ENCODE assay signal across 13 mouse cellular contexts in the genomic region with DNA sequence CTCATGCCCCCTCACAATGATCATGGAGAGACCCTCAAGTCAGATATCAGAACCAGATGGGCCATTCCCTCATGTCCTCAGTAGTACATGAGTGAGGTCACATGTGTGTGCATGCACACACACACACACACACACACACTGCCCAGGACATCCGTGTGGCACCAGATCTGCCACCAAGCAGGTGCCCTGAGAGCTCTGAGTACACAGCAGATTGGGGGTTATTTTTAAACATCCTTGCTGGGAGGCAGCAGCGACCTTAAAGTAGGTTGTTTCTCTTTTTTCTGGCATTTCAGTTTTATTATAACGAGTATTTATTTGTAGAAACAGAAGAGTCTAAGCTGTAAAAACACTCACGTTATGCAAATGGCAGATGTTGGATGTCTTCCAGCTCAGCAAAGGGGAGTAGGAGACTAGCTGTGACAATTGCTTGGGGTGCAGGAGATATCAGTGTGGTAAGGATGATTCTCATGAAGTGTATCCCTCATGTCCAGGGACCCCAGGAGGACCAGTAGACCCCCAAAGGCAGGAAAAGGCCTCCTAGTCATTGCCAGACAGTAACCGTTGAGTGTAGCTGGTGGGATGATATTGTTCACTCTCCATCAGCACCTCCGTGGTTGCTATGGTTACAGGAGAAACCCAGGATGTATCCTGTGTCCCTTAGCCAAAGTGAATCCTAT. TPM values are rescaled to one million over a fixed set of nuclear protein-coding genes. Genes with fewer than 3 reads are reported as not detected.
DNase-seq lines count a peak whose midpoint lies in the region; ATAC-seq lines count a peak whose summit lies in the region.
"Had no signal": no experiment of that assay in that cellular context is flagged by ENCODE, and none has a peak within 500 bp of the region (broad histone marks: within the 10 kb centered on the region; RNA-seq: fewer than 3 reads in every experiment).

No protein-coding gene starts in this region.

- no peaks in the 10 kb centered on the region for H3K9me3 ChIP-seq in heart, embryonic 12.5 days (replicated peaks)
- H3K9me3 ChIP-seq: embryonic facial prominence, embryonic 15.5 days; hindbrain, embryonic 15.5 days had no signal

- 66% methylated on average over 6 of the region's 6 CpGs for WGBS in heart, embryonic 12.5 days

- H3K27ac ChIP-seq in heart, embryonic 12.5 days (ENCODE audit: poor library complexity, severe bottlenecking) = no peak overlapping the region
- H3K27ac ChIP-seq: embryonic facial prominence, embryonic 15.5 days; hindbrain, embryonic 15.5 days; stomach, postnatal 0 days had no signal

- H3K4me2 ChIP-seq in heart, embryonic 12.5 days = no peak overlapping the region
- H3K4me2 ChIP-seq: embryonic facial prominence, embryonic 15.5 days; hindbrain, embryonic 15.5 days had no signal

- peak; percentile 62 for ATAC-seq in frontal cortex, adult (ENCODE audit: low TSS enrichment)
- ATAC-seq in erythroblast, adult 5-6 weeks (replicated peaks; ENCODE audit: low FRiP score, poor library complexity, severe bottlenecking) = no peak
- no peak for ATAC-seq in heart, embryonic 12.5 days (ENCODE audit: insufficient number of reproducible peaks, low FRiP score)

- peak; percentile 48 for DNase-seq in left cerebral cortex, adult 11 months (ENCODE audit: low spot score)
- DNase-seq in left cerebral cortex, postnatal 4 days = no peak
- peak; percentile 40 to 83 for DNase-seq in left cerebral cortex, adult 8-10 months (ENCODE audit: low spot score in 2 of 2)
- peak; percentile 8 for DNase-seq in splenic B cell, adult 2 months (ENCODE audit: low read depth, low spot score)
- DNase-seq: heart, adult 18-20 months; kidney, postnatal 36 days had no signal

- H3K9ac ChIP-seq in heart, embryonic 12.5 days = no peak overlapping the region
- H3K9ac ChIP-seq: embryonic facial prominence, embryonic 15.5 days; hindbrain, embryonic 15.5 days had no signal

- H3K4me3 ChIP-seq in heart, embryonic 12.5 days = no peak overlapping the region
- H3K4me3 ChIP-seq: embryonic facial prominence, embryonic 15.5 days; hindbrain, embryonic 15.5 days had no signal

- no peaks in the 10 kb centered on the region for H3K27me3 ChIP-seq in splenic B cell, adult 2 months (ENCODE audit: control insufficient read depth, insufficient read depth, low read length, poor library complexity, severe bottlenecking)
- no peaks in the 10 kb centered on the region for H3K27me3 ChIP-seq in heart, embryonic 12.5 days (replicated peaks)
- H3K27me3 ChIP-seq: CH12.LX; embryonic facial prominence, embryonic 15.5 days; hindbrain, embryonic 15.5 days had no signal

- intact Hi-C loops in left cerebral cortex, postnatal 4 days (cut with DNase I) = no loop called here

- no peaks in the 10 kb centered on the region for H3K36me3 ChIP-seq in splenic B cell, adult 2 months (ENCODE audit: control insufficient read depth, insufficient read depth, low read length, poor library complexity, severe bottlenecking)
- no peaks in the 10 kb centered on the region for H3K36me3 ChIP-seq in heart, embryonic 12.5 days
- H3K36me3 ChIP-seq: embryonic facial prominence, embryonic 15.5 days; hindbrain, embryonic 15.5 days had no signal

- no peaks in the 10 kb centered on the region for H3K4me1 ChIP-seq in heart, embryonic 12.5 days (replicated peaks)
- H3K4me1 ChIP-seq: embryonic facial prominence, embryonic 15.5 days had no signal

RNA-seq across cellular contexts. Expression of gene Gpr12, which starts 40.7 kb away (rescaled TPM):
- 10 to 100 TPM; 53.2 to 57.0 TPM for total RNA-seq in left cerebral cortex, postnatal 4 days (2021)
- 10 to 100 TPM; 32.3 to 35.0 (median 32.8) TPM for total RNA-seq in left cerebral cortex, adult 8-10 months (2022)
- not detected in 2 replicates for total RNA-seq in erythroblast, adult 5-6 weeks (2015; ENCODE audit: low replicate concordance)
- 0.98 TPM in 1 of 2 replicates, not detected in the other for total RNA-seq in erythroblast, adult 5-6 weeks (2017; ENCODE audit: low replicate concordance)
- not detected in 2 replicates for polyA plus RNA-seq in heart, embryonic 12.5 days (2016; fragmentation: Nextera tagmentation; extraction: Ambion mirVana)
- total RNA-seq: CH12.LX had no signal

Comparison
In these comparisons a context has a peak if more than half of its experiments do, and no peak if none do; other contexts are left out.
1. RNA of gene Gpr12, which starts 40.7 kb away (total RNA-seq): 53.2 to 57.0 TPM in left cerebral cortex, postnatal 4 days and 32.3 to 35.0 TPM in left cerebral cortex, adult 8-10 months; 0.98 TPM in erythroblast, adult 5-6 weeks; every median in the first group is over 10 times any median in the second.